Mouse (Mus musculus) E14TG2a.4 (cell line): ENCODE results near the gene Kdm6b.

Source experiments
- CTCF ChIP-seq: conservative IDR thresholded peaks from 2 replicates; pipeline ENCODE4 v1.5.1; 2014; ENCODE audit warnings: low read length
- NANOG ChIP-seq: IDR thresholded peaks from 2 replicates; pipeline ENCODE4 v1.6.1; 2014; ENCODE audit warnings: borderline replicate concordance, low read length, mixed read lengths

GRCm38 (mm10) chr11:69386758-69387157 lies 26.7 kb downstream of the Kdm6b start:
- TF ChIP-seq CTCF (no peak), NANOG (no peak)
